Mouse (Mus musculus) right cerebral cortex, postnatal 10 days (tissue): Measurements from ENCODE around the gene Dbn1.
A peak's percentile ranks its signal among the peaks of the same experiment; 100 is the strongest.
"Not testable (repeated sequence)": the region's sequence is repeated elsewhere in the genome, so short reads cannot be mapped to it uniquely, and the experiment has no call there.

Experiments used
- DNase-seq, 2 experiments: peaks; one replicate each; pipeline ENCODE4 v3.0.0; 2021; ENCODE audit warnings: low spot score in 2 of 2

Gene Dbn1

DNA sequence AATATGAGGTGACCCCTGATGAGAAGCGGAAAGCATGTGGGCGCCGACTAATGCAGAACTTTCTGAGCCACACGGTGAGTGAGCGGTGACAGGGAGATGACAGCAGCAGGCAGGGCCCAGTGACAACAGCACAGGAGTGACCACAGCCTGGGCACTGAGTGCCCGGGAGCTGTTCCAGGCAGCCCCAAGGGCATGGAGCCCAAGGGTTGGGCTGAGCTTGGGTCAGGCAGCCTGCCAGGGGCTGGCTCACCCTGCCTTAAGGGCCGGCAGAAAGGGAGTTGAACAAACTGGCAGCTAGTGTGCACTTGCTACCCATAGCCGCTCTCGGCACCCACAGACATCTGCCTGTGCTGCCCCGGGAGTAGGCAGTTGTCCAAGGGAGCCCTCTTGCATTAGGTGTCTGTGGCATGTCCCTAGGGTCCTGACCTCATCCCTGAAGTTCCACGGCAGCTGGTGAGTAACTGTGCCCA lies 37.4 kb downstream of the Dbn1 start:
- DNase-seq, result peak; percentile 75 to 78

DNA sequence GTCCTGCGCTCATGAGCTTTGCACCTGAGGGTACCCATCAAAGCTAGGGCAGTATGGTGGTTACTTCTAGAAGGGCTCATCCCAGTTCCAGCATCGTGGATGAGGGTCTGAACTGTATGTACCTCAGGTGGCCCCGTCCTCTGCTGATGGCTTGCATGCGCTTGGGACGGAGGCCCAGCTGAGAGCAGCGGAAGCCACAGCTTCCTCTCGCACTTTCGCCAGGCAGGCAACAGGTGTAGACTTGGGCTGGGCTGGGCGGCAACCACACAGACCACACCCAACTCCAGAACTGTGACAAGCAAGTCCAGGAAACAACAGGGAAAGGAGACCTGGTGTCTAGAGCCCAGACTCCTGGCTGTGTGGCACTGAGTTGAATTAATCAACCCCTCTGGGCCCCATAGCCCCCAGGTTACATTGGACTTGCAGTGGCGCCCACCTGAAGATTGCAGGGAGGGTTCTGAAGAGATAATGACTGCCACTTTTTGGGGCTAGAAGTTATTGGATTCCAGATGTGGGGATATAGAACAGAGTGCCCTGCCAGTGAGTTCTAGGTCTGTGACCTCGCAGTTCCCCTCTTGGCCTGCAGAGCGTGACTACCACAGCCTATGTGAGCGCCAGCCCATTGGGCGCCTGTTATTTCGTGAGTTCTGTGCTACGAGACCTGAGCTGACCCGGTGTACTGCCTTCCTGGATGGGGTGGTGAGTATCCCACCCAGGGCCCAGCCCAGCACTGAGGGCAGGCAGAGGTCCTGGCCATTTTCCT lies 38.1 kb downstream of the Dbn1 start:
- no peak for DNase-seq

GRCm38 (mm10) chr13:55449205-55449604 lies 38.7 kb downstream of the Dbn1 start:
- DNase-seq, result no peak

GRCm38 (mm10) chr13:55448131-55448530 lies 39.8 kb downstream of the Dbn1 start:
- no peak for DNase-seq

- no peak for DNase-seq
Measured at GRCm38 (mm10) chr13:55447543-55447943, 40.4 kb downstream of the Dbn1 start.

GRCm38 (mm10) chr13:55446483-55447105 lies 41.3 kb downstream of the Dbn1 start:
- DNase-seq, result no peak

DNA sequence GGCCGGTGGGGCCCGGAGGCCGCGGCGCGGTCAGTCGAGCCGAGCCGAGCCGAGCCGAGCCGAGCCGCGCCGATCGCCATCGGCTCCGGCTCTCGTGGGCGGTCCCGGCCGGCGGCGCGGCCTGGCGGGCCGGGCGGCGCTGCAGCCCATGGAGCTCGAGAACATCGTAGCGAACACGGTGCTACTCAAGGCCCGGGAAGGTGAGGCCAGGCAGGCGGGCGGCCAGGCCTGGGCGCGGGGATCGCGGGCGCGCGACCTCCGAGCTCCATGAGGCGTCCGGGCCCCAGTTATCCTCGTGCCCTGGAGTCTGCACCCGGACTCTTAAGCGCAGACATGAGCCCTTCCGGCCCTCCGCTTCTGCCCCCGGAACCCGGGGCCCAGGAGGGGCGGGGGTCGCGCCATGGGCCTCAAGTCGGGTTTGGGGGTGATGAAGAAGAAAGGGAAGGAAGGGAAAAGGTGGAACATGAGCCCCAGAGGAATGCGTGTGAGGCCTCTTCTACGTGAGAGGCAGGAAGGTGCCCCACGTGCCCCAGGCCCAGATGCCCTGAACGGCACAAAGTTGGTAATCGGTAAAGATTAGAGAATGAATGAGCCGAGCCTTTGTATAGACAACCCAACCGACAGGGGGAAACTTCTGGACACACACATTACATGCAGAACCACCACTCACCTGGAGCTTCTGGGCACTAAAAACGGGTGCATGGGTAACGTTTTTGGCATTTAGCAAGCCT lies 42.4 kb downstream of the Dbn1 start:
- DNase-seq, result peak in 1 of 2 experiments; percentile 57

DNA sequence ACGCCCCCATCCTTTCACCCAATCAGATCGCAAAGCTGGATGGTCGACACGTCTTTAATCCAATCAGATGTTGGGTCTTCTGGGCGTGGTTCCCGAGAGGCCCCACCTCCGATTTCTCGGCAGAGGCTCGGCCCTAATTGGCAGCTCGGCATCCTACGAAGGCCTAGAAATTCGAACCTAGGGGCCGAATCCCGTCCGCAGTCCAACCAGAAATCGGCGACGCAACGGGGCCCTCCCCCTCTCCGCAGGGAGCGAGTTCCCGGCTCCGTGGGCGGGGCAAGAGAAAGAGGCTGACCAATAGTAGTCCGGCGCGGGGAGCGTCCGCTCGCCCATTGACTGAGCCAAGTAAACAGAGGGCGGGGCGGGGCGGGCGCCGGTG lies 43.0 kb downstream of the Dbn1 start, which contains the start of gene Grk6:
TSS of gene Grk6 (plus strand) at position 136 of the 379 bp plus-strand sequence.
- peak; percentile 100 for DNase-seq

- peak in 1 of 2 experiments; percentile 82 for DNase-seq
Measured at GRCm38 (mm10) chr13:55444286-55444936, 43.5 kb downstream of the Dbn1 start.

DNA sequence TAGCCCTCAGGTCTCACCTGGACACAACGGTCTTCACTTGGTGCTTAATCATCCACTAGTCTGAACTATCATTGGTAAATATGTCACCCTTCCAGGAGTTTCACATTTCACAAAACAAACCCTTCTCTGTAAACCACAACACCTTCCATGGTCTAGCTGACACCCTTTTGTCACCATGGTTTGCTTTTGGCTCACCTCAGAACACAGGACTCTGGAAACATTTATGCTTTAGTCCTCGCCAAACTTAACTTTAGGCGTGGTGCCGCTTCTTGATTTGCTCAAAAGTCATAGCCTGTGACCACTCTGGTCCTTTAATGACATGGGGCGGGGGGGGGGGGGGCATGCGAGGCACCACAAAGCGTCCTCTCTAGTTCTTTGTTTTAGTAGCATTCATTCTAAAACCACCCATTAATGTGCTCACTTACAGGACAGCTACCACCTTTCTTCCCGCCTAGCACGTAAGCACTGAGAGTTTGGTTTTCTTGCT lies 44.1 kb downstream of the Dbn1 start:
- no peak for DNase-seq

DNA sequence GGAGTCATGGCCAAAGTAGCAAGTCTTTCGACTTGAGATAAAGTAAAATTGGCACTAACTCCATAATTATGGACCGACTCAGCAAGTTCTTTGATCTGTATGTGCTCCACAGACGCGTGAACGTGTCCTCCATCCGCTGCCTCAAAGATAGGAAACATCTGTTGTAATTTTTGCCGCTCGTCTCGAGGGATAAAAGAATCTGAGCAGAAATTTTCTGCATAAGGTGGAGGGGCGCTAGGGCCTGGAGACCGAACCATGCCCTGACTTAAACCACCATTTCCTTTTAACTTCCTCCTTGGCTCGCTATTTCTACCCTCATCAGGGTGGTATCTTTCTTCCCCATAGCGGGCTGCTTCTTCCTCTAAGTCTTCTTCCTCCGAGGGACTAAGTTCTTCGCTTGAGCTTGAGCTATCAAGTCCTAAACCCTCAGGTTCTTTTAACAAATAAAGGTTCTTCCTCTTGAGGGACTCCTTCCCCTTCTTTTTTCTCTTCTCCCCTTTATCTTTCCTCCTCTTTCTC lies 50.7 kb downstream of the Dbn1 start:
- not testable (repeated sequence) for DNase-seq

- DNase-seq, result no peak
Measured at GRCm38 (mm10) chr13:55431889-55432685, 55.8 kb downstream of the Dbn1 start.

DNA sequence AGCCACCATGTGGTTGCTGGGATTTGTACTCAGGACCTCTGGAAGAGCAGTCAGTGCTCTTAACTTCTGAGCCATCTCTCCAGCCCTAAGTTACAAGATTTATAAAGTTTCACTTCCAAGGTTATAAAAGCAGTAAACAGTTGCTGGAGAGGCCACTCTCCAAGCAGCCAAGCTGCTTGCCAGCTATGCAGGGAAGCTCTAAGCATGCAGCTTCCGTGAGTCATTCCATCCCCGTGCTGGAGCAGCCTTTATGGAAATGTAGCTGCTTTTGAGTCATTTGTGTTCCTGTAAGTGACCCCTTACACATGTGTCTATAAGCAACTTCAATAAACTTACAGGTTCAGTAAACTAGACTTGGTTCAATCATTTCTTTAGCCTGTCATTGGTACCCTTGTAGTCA lies 57.3 kb downstream of the Dbn1 start:
- no peak for DNase-seq

- DNase-seq, result no peak
Measured at GRCm38 (mm10) chr13:55429226-55429888, 58.6 kb downstream of the Dbn1 start.

GRCm38 (mm10) chr13:55426613-55427012 lies 61.3 kb downstream of the Dbn1 start, which contains the start of gene F12:
F12 (minus strand) TSS chr13:55426793.
- DNase-seq, result no peak
